Mouse (Mus musculus) liver, embryonic 14.5 days (tissue): ENCODE data around the gene Ubl4a. TPM values are rescaled to one million over a fixed set of nuclear protein-coding genes. Genes with fewer than 3 reads are reported as not detected.

ENCODE experiments used
- ATAC-seq: fragments of 200-750 bp; cut with Nextera tagmentation; 2 replicates; pipeline ENCODE4 v1.8.0; 2017; ENCODE audit warnings: moderate number of reproducible peaks, mild to moderate bottlenecking, moderate library complexity; ENCODE audit not compliant: insufficient read depth
- DNase-seq, 3 experiments: peaks; one replicate each; pipeline ENCODE4 v3.0.0-alpha.2; 2012 to 2013; ENCODE audit warnings: low read depth in 3 of 3, low spot score in 3 of 3
- H3K27ac ChIP-seq: fragments of 300-500 bp; sonication (generic); 2 replicates; pipeline ENCODE4 v1.5.1; 2014; ENCODE audit warnings: moderate library complexity, mild to moderate bottlenecking, control low read depth, inconsistent platforms
- H3K27me3 ChIP-seq: fragments of 300-500 bp; sonication (generic); 2 replicates; pipeline ENCODE4 v1.6.1; 2014; ENCODE audit warnings: mild to moderate bottlenecking, low read length, moderate library complexity; ENCODE audit not compliant: control insufficient read depth, insufficient read depth
- H3K36me3 ChIP-seq: fragments of 300-500 bp; sonication (generic); replicated peaks from 2 replicates; pipeline ENCODE4 v1.6.1; 2014; ENCODE audit warnings: low read depth; ENCODE audit not compliant: control insufficient read depth, insufficient read depth
- H3K4me1 ChIP-seq, 2 experiments: fragments of 200-500 bp in 1 of 2; fragments of 300-500 bp in 1 of 2; sonication (generic) in 1 of 2; replicated peaks; 2 replicates each; pipeline ENCODE4 v1.6.1; 2012 to 2014; ENCODE audit warnings: antibody characterized with exemption in 1 of 2, inconsistent platforms in 1 of 2, low read length in 1 of 2; ENCODE audit not compliant: control insufficient read depth in 2 of 2, insufficient read depth in 2 of 2
- H3K4me2 ChIP-seq: fragments of 300-500 bp; sonication (generic); 2 replicates; pipeline ENCODE4 v1.6.1; 2014; ENCODE audit warnings: low read depth, mild to moderate bottlenecking, control low read depth, moderate library complexity
- H3K4me3 ChIP-seq, 2 experiments: fragments of 200-500 bp in 1 of 2; fragments of 300-500 bp in 1 of 2; sonication (generic) in 1 of 2; 2 replicates each; pipeline ENCODE4 v1.5.1; 2012 to 2014; ENCODE audit warnings: low read depth in 2 of 2, low read length in 2 of 2, mild to moderate bottlenecking in 2 of 2, control low read depth in 1 of 2, inconsistent platforms in 1 of 2, moderate library complexity in 1 of 2; ENCODE audit not compliant: insufficient read depth in 1 of 2
- H3K9ac ChIP-seq: fragments of 300-500 bp; sonication (generic); replicated peaks from 2 replicates; pipeline ENCODE4 v1.6.1; 2014; ENCODE audit warnings: mild to moderate bottlenecking, control low read depth, moderate library complexity
- H3K9me3 ChIP-seq: fragments of 300-500 bp; sonication (generic); 2 replicates; pipeline ENCODE4 v1.6.1; 2016; ENCODE audit warnings: low read length, mixed read lengths; ENCODE audit not compliant: control insufficient read depth
- CTCF ChIP-seq: IDR thresholded peaks from 2 replicates; pipeline ENCODE4 v1.5.1; 2016; ENCODE audit warnings: antibody characterized with exemption, low read depth, control low read depth
- EP300 ChIP-seq: IDR thresholded peaks from 2 replicates; pipeline ENCODE4 v1.6.1; 2016; ENCODE audit warnings: antibody characterized with exemption, low read depth
- WGBS: fragments of 180-500 bp; shearing (Covaris S2); extraction: QIAGEN DNeasy Blood & Tissue Kit; methylation state at CpG from one replicate; pipeline ENCODE4 v1.1.7; 2014; ENCODE audit not compliant: insufficient replicate concordance; 5-methylcytosine and 5-hydroxymethylcytosine counted together
- microRNA-seq: library from miRNA; unstranded; fragments of <30 nt; microRNA quantifications from one replicate; pipeline ENCODE4, GENCODE M21; 2016
- polyA plus RNA-seq, 2 experiments: library from polyadenylated mRNA; depleted of rRNA in 1 of 2; stranded (reverse) in 1 of 2; unstranded in 1 of 2; fragments of >200 nt; fragmentation: Nextera tagmentation in 1 of 2; extraction: Ambion mirVana in 1 of 2; gene quantifications; 2 replicates each; pipeline versions ENCODE4 v1.2.1 to v1.2.3; 2012 to 2014

The Ubl4a gene
- polyA plus RNA-seq, 2 experiments: 19.7 to 45.5 TPM

- peak; percentile 88 for ATAC-seq
- H3K9ac ChIP-seq: 0 out of 2 replicates have a peak within 1 kb of the TSS, but pooled peaks have one; percentile 12
- H3K4me2 ChIP-seq: peak within 1 kb of the TSS; percentile 54
- 0 out of 4 replicates have a peak, but pooled peaks cover 0 to 4% of the 10 kb centered on the region in 2 experiments for H3K4me1 ChIP-seq
- WGBS: 15% methylated on average over 22 of the region's 30 CpGs
- no peaks in the 10 kb centered on the region for H3K27me3 ChIP-seq
- no peak within 1 kb of the TSS for H3K27ac ChIP-seq
- TF ChIP-seq CTCF (no peak), EP300 (no peak)
- peak within 1 kb of the TSS; percentile 34 to 44 for H3K4me3 ChIP-seq
- H3K9me3 ChIP-seq: no peaks in the 10 kb centered on the region
- DNase-seq: peak; percentile 20 to 41 (median 32)
- H3K36me3 ChIP-seq: no peaks in the 10 kb centered on the region
Observed at GRCm38 (mm10) chrX:74328725-74329161, 44.3 kb downstream of the Ubl4a start, which contains the start of gene Plxna3. Plxna3 (plus strand) TSS chrX:74329066.

Small RNA genes within 50 kb of the gene (microRNA-seq; reads per million reads assigned to microRNA genes)
- gene Mir7092: 1.3 reads per million

Other genes with a start within 250 kb of the Ubl4a start
- not detected in 2 replicates for gene Opn1mw, start 245.8 kb downstream of the Ubl4a start, polyA plus RNA-seq (2012; rRNA removed)
- gene Opn1mw, start 245.8 kb downstream of the Ubl4a start, polyA plus RNA-seq (2014; fragmentation: Nextera tagmentation; extraction: Ambion mirVana): not detected in 2 replicates
- 2.2 and 3.2 TPM in 2 replicates for gene Mecp2, start 237.9 kb downstream of the Ubl4a start, polyA plus RNA-seq (2012; rRNA removed)
- 4.4 and 6.0 TPM in 2 replicates for gene Mecp2, start 237.9 kb downstream of the Ubl4a start, polyA plus RNA-seq (2014; fragmentation: Nextera tagmentation; extraction: Ambion mirVana)
- not detected in 2 replicates for gene Tex28, start 205.4 kb downstream of the Ubl4a start, polyA plus RNA-seq (2012; rRNA removed)
- gene Tex28, start 205.4 kb downstream of the Ubl4a start, polyA plus RNA-seq (2014; fragmentation: Nextera tagmentation; extraction: Ambion mirVana): not detected in 2 replicates
- not detected in 2 replicates for gene Tktl1, start 196.0 kb downstream of the Ubl4a start, polyA plus RNA-seq (2012; rRNA removed)
- not detected in 2 replicates for gene Tktl1, start 196.0 kb downstream of the Ubl4a start, polyA plus RNA-seq (2014; fragmentation: Nextera tagmentation; extraction: Ambion mirVana)
- 56.3 and 69.6 TPM in 2 replicates for gene Flna, start 123.4 kb downstream of the Ubl4a start, polyA plus RNA-seq (2012; rRNA removed)
- 36.6 and 39.2 TPM in 2 replicates for gene Flna, start 123.4 kb downstream of the Ubl4a start, polyA plus RNA-seq (2014; fragmentation: Nextera tagmentation; extraction: Ambion mirVana)
- gene Emd, start 118.5 kb downstream of the Ubl4a start, polyA plus RNA-seq (2012; rRNA removed): 27.3 and 43.6 TPM in 2 replicates
- 9.4 and 11.1 TPM in 2 replicates for gene Emd, start 118.5 kb downstream of the Ubl4a start, polyA plus RNA-seq (2014; fragmentation: Nextera tagmentation; extraction: Ambion mirVana)
- 942 and 1,216 TPM in 2 replicates for gene Rpl10, start 102.4 kb downstream of the Ubl4a start, polyA plus RNA-seq (2012; rRNA removed)
- 522 and 532 TPM in 2 replicates for gene Rpl10, start 102.4 kb downstream of the Ubl4a start, polyA plus RNA-seq (2014; fragmentation: Nextera tagmentation; extraction: Ambion mirVana)
- 16.1 and 18.7 TPM in 2 replicates for gene Taz, start 91.3 kb downstream of the Ubl4a start, polyA plus RNA-seq (2012; rRNA removed)
- 18.7 and 21.6 TPM in 2 replicates for gene Taz, start 91.3 kb downstream of the Ubl4a start, polyA plus RNA-seq (2014; fragmentation: Nextera tagmentation; extraction: Ambion mirVana)
- 19.5 and 22.6 TPM in 2 replicates for gene Dnase1l1, start 90.9 kb downstream of the Ubl4a start, polyA plus RNA-seq (2012; rRNA removed)
- gene Dnase1l1, start 90.9 kb downstream of the Ubl4a start, polyA plus RNA-seq (2014; fragmentation: Nextera tagmentation; extraction: Ambion mirVana): 20.9 and 23.8 TPM in 2 replicates
- gene Atp6ap1, start 76.1 kb downstream of the Ubl4a start, polyA plus RNA-seq (2012; rRNA removed): 64.7 and 69.6 TPM in 2 replicates
- gene Atp6ap1, start 76.1 kb downstream of the Ubl4a start, polyA plus RNA-seq (2014; fragmentation: Nextera tagmentation; extraction: Ambion mirVana): 54.1 and 60.6 TPM in 2 replicates
- gene Gdi1, start 68.2 kb downstream of the Ubl4a start, polyA plus RNA-seq (2012; rRNA removed): 95.0 and 105 TPM in 2 replicates
- 31.9 and 35.5 TPM in 2 replicates for gene Gdi1, start 68.2 kb downstream of the Ubl4a start, polyA plus RNA-seq (2014; fragmentation: Nextera tagmentation; extraction: Ambion mirVana)
- 8.2 and 21.3 TPM in 2 replicates for gene Fam50a, start 60.2 kb downstream of the Ubl4a start, polyA plus RNA-seq (2012; rRNA removed)
- gene Fam50a, start 60.2 kb downstream of the Ubl4a start, polyA plus RNA-seq (2014; fragmentation: Nextera tagmentation; extraction: Ambion mirVana): 20.7 and 26.4 TPM in 2 replicates
- 2.9 and 3.9 TPM in 2 replicates for gene Plxna3, start 44.2 kb downstream of the Ubl4a start, polyA plus RNA-seq (2012; rRNA removed)
- gene Plxna3, start 44.2 kb downstream of the Ubl4a start, polyA plus RNA-seq (2014; fragmentation: Nextera tagmentation; extraction: Ambion mirVana): 0.51 and 1.0 TPM in 2 replicates
- 51.9 and 55.2 TPM in 2 replicates for gene Lage3, start 19.6 kb downstream of the Ubl4a start, polyA plus RNA-seq (2012; rRNA removed)
- 56.1 and 57.5 TPM in 2 replicates for gene Lage3, start 19.6 kb downstream of the Ubl4a start, polyA plus RNA-seq (2014; fragmentation: Nextera tagmentation; extraction: Ambion mirVana)
- gene Slc10a3, start 131 bp upstream of the Ubl4a start, polyA plus RNA-seq (2012; rRNA removed): 4.5 and 5.1 TPM in 2 replicates
- gene Slc10a3, start 131 bp upstream of the Ubl4a start, polyA plus RNA-seq (2014; fragmentation: Nextera tagmentation; extraction: Ambion mirVana): 6.5 and 6.9 TPM in 2 replicates
- 7.5 and 7.8 TPM in 2 replicates for gene Fam3a, start 20.1 kb upstream of the Ubl4a start, polyA plus RNA-seq (2012; rRNA removed)
- gene Fam3a, start 20.1 kb upstream of the Ubl4a start, polyA plus RNA-seq (2014; fragmentation: Nextera tagmentation; extraction: Ambion mirVana): 7.1 and 7.5 TPM in 2 replicates
- 6.9 and 13.2 TPM in 2 replicates for gene Ikbkg, start 20.1 kb upstream of the Ubl4a start, polyA plus RNA-seq (2012; rRNA removed)
- 18.5 and 23.0 TPM in 2 replicates for gene Ikbkg, start 20.1 kb upstream of the Ubl4a start, polyA plus RNA-seq (2014; fragmentation: Nextera tagmentation; extraction: Ambion mirVana)
- 26.3 and 28.7 TPM in 2 replicates for gene G6pdx, start 56.0 kb upstream of the Ubl4a start, polyA plus RNA-seq (2012; rRNA removed)
- gene G6pdx, start 56.0 kb upstream of the Ubl4a start, polyA plus RNA-seq (2014; fragmentation: Nextera tagmentation; extraction: Ambion mirVana): 44.7 and 49.5 TPM in 2 replicates
- gene Gm6880, start 108.2 kb upstream of the Ubl4a start, polyA plus RNA-seq (2012; rRNA removed): not detected in 2 replicates
- not detected in 2 replicates for gene Gm6880, start 108.2 kb upstream of the Ubl4a start, polyA plus RNA-seq (2014; fragmentation: Nextera tagmentation; extraction: Ambion mirVana)
- not detected in 2 replicates for gene Olfr1326-ps1, start 201.7 kb upstream of the Ubl4a start, polyA plus RNA-seq (2012; rRNA removed)
- not detected in 2 replicates for gene Olfr1326-ps1, start 201.7 kb upstream of the Ubl4a start, polyA plus RNA-seq (2014; fragmentation: Nextera tagmentation; extraction: Ambion mirVana)
- gene Olfr1325, start 219.5 kb upstream of the Ubl4a start, polyA plus RNA-seq (2012; rRNA removed): not detected in 2 replicates
- not detected in 2 replicates for gene Olfr1325, start 219.5 kb upstream of the Ubl4a start, polyA plus RNA-seq (2014; fragmentation: Nextera tagmentation; extraction: Ambion mirVana)